ENCODE assay signal across 15 mouse cellular contexts in genomic region chr6:54008448-54009120, GRCm38 (mm10). TPM values are rescaled to one million over a fixed set of nuclear protein-coding genes. Genes with fewer than 3 reads are reported as not detected.
DNase-seq lines count a peak whose midpoint lies in the region; ATAC-seq and TF ChIP-seq lines count a peak whose summit lies in the region.
"Had no signal": no experiment of that assay in that cellular context is flagged by ENCODE, and none has a peak within 500 bp of the region (broad histone marks: within the 10 kb centered on the region; RNA-seq: fewer than 3 reads in every experiment).

No protein-coding gene starts in this region.

- intact Hi-C loops in gastrocnemius, adult 2 months (cut with DNase I), result no loop called here

- H3K4me3 ChIP-seq in gastrocnemius, adult 2 months, result peak overlapping the region; percentile 15
- no peak overlapping the region for H3K4me3 ChIP-seq in neural tube, embryonic 13.5 days
- H3K4me3 ChIP-seq in hindbrain, embryonic 15.5 days, result no peak overlapping the region
- H3K4me3 ChIP-seq: megakaryocyte, embryonic 14.5 days had no signal

- 59% methylated on average over 16 of the region's 16 CpGs for WGBS in neural tube, embryonic 13.5 days
- WGBS in hindbrain, embryonic 15.5 days, result 35% methylated on average over 16 of the region's 16 CpGs

- H3K9ac ChIP-seq in neural tube, embryonic 13.5 days, result no peak overlapping the region
- no peak overlapping the region for H3K9ac ChIP-seq in hindbrain, embryonic 15.5 days

- H3K4me2 ChIP-seq in neural tube, embryonic 13.5 days, result peak overlapping the region; percentile 11; the same call in 1 of the 2 replicates
- H3K4me2 ChIP-seq in hindbrain, embryonic 15.5 days, result peak overlapping the region; percentile 38
- H3K4me2 ChIP-seq: heart, embryonic 11.5 days had no signal

- no peaks in the 10 kb centered on the region for H3K36me3 ChIP-seq in neural tube, embryonic 13.5 days
- H3K36me3 ChIP-seq in hindbrain, embryonic 15.5 days, result no peaks in the 10 kb centered on the region

- no peaks in the 10 kb centered on the region for H3K9me3 ChIP-seq in neural tube, embryonic 13.5 days
- no peaks in the 10 kb centered on the region for H3K9me3 ChIP-seq in hindbrain, embryonic 15.5 days
- H3K9me3 ChIP-seq: megakaryocyte, embryonic 14.5 days had no signal

- peaks cover 8% of the 10 kb centered on the region; the same call in 1 of the 2 replicates for H3K27me3 ChIP-seq in neural tube, embryonic 13.5 days
- no peaks in the 10 kb centered on the region for H3K27me3 ChIP-seq in hindbrain, embryonic 15.5 days

- H3K27ac ChIP-seq in gastrocnemius, adult 2 months, result no peak overlapping the region
- H3K27ac ChIP-seq in neural tube, embryonic 13.5 days (replicated peaks), result no peak overlapping the region
- peak overlapping the region; percentile 38 for H3K27ac ChIP-seq in hindbrain, embryonic 15.5 days (replicated peaks)

- peaks cover 32% of the 10 kb centered on the region for H3K4me1 ChIP-seq in neural tube, embryonic 13.5 days (replicated peaks)
- H3K4me1 ChIP-seq in hindbrain, embryonic 15.5 days (replicated peaks), result peaks cover 11% of the 10 kb centered on the region
- H3K4me1 ChIP-seq: megakaryocyte, embryonic 14.5 days had no signal

- no peak for TF ChIP-seq CTCF in gastrocnemius, adult 2 months (IDR thresholded peaks at IDR 0.05)

- ATAC-seq in neural tube, embryonic 13.5 days (ENCODE audit: low read depth), result no peak
- ATAC-seq in hindbrain, embryonic 15.5 days (ENCODE audit: low FRiP score, low read depth), result no peak
- no peak for ATAC-seq in megakaryocyte-erythroid progenitor cell, adult 5-6 weeks (replicated peaks; ENCODE audit: low FRiP score, low TSS enrichment, poor library complexity, severe bottlenecking)

- DNase-seq in gastrocnemius, adult 2 months, result no peak
- DNase-seq in gastrocnemius, postnatal 25 days, result no peak
- no peak for DNase-seq in neural tube, embryonic 10.5 days (ENCODE audit: extremely low spot score, low spot score)
- no peak for DNase-seq in adrenal gland, adult 18-20 months (ENCODE audit: low spot score in 2 of 2)
- DNase-seq in testis, postnatal 10 days (ENCODE audit: low spot score), result no peak
- DNase-seq: adrenal gland, adult 8-10 months; kidney, adult 11 months; right cerebral cortex, postnatal 14 days; thymus, adult 18-20 months had no signal

RNA-seq across cellular contexts. Expression of gene Cpvl, which starts 30.1 kb away (rescaled TPM):
- total RNA-seq in gastrocnemius, adult 2 months (2021), result not detected
- not detected for total RNA-seq in gastrocnemius, postnatal 25 days (2021)
- not detected in 2 replicates for polyA plus RNA-seq in neural tube, embryonic 13.5 days (2015; fragmentation: Nextera tagmentation; extraction: Ambion mirVana)
- polyA plus RNA-seq in hindbrain, embryonic 15.5 days (2015; fragmentation: Nextera tagmentation; extraction: Ambion mirVana), result 0.10 TPM in 1 of 2 replicates, not detected in the other
- total RNA-seq in megakaryocyte-erythroid progenitor cell, adult 5-6 weeks (2014; fragmentation: Nextera tagmentation), result not detected in 2 replicates
- 0.30 TPM in 1 of 2 replicates, not detected in the other for total RNA-seq in megakaryocyte-erythroid progenitor cell, adult 5-6 weeks (2017)
- total RNA-seq in adrenal gland, adult 18-20 months (2021), result not detected
- total RNA-seq: adrenal gland, adult 8-10 months; left cerebral cortex, adult 18-20 months had no signal
- polyA plus RNA-seq: heart, embryonic 11.5 days had no signal

RNA-seq across cellular contexts. Expression of gene Chn2, which starts 30.8 kb away (rescaled TPM):
- 1 to 10 TPM; 1.0 to 1.3 TPM for total RNA-seq in gastrocnemius, adult 2 months (2021)
- total RNA-seq in gastrocnemius, postnatal 25 days (2021), result 1 to 10 TPM; 1.8 to 2.2 TPM
- 19.3 and 20.6 TPM in 2 replicates for polyA plus RNA-seq in neural tube, embryonic 13.5 days (2015; fragmentation: Nextera tagmentation; extraction: Ambion mirVana)
- 24.6 and 32.5 TPM in 2 replicates for polyA plus RNA-seq in hindbrain, embryonic 15.5 days (2015; fragmentation: Nextera tagmentation; extraction: Ambion mirVana)
- 4.5 and 5.1 TPM in 2 replicates for total RNA-seq in megakaryocyte-erythroid progenitor cell, adult 5-6 weeks (2014; fragmentation: Nextera tagmentation)
- total RNA-seq in megakaryocyte-erythroid progenitor cell, adult 5-6 weeks (2017), result 1.9 and 2.4 TPM in 2 replicates
- 10 to 100 TPM in 1 of 2 experiments, 1 to 10 TPM in 1; 7.7 to 12.5 TPM for total RNA-seq in adrenal gland, adult 18-20 months (2021)
